Mouse (Mus musculus): Measurements from ENCODE around the gene Rprd2.

DNA sequence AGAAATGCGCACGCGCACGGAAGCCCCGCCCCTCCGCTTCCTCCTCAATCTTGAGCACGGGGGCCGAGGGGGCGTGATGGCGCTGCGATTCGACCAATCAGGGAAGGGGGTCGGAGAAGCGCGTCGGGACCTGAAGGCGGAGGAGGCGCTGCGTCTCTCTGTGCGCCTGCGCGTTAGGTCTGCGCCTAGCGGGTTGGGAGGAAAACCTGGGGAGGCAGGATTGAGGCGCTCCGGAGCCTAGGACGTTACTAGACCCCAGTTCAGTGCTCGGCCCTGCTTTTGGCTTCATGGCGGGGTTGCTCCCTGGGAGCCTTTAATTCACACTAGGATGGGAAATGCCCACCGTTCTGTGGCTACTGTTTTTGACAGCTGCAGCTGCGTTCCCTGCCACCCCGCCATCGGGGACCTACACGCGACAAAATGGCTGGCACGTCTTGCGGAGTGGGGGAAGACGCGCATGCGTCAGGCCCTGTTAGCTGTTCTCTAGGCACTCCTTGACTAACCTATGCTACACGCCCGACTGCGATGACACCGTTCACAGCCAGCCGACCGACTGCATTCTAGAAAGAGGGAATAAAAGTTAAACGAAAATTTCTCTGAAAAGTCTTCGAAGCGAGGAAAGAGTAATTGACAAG lies 805 bp upstream of the Rprd2 start:
- TF ChIP-seq EP300 (IDR thresholded peaks at IDR 0.05; ENCODE audit: insufficient read depth, low read depth, low read length) (0 out of 2 replicates have a peak, but pooled peaks have one; percentile 65), CTCF (IDR thresholded peaks at IDR 0.05) (no peak), POLR2A (IDR thresholded peaks at IDR 0.05; ENCODE audit: insufficient read depth, low read depth, low read length) (peak; percentile 94)

Data from heart, adult 2 months (tissue).